Mouse (Mus musculus) c-Kit-positive CD71-positive TER-119-negative erythroid progenitor cells, embryonic 14.5 days (primary cell): ENCODE measurements around the gene Mia2.

ENCODE experiments used
- DNase-seq: peaks from one replicate; pipeline ENCODE4 v3.0.0-alpha.2; 2013; ENCODE audit warnings: low read depth

Mia2 gene

DNA sequence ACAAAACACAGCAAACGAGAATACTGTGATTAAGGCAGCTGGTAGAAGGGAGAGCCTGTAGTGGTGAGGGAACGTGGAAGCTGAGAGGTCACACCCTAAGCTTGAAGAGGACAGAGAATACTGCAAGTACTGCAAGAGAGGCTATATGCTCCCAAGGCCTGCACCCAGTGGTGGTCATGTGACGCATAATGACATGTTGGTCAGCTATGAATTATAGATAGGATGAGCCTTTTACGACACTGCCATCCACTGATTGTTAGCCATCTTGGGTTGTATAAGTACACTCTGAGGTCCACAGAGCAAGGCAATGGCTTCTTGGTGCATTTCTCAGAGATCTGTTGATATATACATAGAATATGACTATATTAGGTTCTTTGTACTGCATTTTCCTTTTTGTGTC is 71.0 kb downstream of the Mia2 start:
- no peak for DNase-seq

DNA sequence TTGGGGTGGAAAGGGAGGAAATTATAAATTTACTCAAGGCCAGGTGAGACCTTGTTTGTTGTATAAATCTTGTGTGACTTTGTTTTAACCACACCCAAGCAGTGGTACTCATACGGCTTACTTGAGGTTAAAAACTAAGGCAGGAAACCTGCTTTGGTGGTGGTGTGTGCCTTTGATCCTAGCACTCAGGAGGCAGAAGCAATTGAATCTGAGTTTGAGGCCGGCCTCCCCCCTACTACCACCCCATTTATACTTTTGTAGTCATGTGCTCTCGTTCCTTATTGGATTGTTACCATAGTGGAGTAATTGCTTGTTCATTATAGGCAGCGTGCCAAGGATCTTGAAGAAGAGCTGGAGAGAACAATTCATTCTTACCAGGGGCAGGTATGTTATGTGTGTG is 74.3 kb downstream of the Mia2 start:
- DNase-seq: no peak

DNA sequence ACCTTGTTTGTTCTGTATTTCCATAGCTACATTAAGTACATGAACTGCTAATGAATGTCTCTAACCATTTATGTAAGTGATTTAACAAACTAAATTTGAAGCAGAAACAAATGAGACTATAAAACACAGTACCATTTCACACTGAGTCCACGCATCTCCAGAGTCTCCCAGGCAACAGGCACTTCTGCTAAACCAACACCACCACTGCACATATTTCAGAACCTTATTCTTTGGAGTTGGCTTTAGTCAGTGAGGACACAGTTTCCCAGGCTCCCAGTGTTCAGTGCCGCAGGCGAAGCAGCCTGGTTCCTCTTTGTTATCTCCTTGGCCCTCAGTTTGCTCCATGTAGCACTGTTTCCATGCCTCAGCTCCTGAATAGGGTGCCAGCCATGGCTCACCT is 82.2 kb downstream of the Mia2 start:
- no peak for DNase-seq

DNA sequence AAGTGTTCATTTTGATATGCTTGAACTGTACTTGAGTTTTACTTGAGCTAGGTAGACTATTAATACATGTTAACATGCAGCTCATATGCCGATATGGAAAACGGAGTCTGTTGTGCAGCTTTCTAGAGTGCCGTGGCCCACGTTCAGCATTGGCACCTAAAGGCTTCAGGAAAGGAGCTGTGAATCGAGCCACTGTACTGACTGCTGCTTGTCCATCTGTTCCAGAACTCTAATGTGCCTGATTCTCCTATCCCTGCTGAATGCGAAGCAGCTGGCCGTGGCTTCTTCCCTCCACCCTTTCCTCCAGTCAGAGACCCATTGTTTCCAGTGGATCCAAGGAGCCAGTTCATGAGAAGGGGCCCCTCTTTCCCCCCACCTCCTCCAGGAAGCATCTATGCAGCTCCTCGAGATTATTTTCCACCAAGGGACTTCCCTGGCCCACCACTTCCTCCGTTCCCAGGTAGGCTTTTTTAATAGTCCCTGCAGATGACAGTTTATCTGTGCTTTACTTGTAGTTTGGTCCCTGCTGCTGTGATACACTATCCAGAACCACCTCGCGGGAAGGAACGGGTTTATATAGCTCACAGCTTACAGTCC is 92.6 kb downstream of the Mia2 start:
- no peak for DNase-seq

DNA sequence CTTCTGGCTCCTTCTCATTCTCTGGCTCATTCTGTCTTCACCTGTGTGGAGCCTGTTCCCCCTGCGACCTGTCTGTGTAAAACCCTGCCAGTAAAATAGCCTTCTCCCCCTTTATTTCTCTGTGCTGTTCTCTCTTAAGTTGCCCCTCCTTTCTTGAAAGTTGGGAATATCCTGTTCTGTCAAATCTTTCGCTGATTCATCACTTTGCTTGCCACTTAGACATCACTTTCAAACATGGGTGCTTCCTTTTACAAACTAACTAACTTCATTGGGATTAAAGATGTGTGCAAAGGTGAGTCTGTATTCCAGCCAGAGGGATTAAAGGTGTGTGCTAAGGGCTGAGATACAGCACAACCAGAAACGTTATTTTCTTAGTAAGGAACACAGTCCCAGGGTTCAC is 98.0 kb downstream of the Mia2 start:
- no peak for DNase-seq

DNA sequence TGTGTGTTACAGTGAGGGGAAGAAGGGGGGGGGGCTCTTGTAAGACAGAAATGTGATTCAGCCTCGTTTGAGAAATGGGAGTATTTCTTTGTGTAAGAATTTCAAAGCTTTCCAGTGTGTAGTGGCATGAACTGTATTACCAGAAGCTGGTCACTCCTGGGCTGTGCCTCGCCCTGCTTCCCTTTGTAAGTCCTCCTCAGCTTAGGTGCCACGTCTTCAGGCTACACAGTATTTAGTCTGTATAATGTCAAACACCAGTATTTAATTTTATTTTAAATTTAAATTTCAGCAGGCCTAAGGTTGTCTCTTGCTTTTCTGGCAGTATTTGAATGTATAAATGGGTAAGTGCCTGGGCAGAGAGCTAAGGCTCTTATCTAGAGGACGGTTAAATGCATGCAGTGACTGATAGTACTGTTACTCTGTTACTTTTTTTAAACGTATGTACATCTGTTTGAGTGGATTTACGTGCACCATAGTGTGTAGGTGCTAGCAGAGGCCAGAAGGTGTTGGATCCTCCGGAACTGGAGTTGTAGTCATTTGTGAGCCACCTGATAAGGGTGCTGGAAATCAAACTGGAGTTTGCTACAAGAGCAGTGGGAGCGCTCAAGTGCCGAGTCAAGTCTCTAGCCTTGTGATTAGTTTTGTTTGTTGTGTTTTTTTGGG is 98.9 kb downstream of the Mia2 start:
- peak; percentile 49 for DNase-seq

DNA sequence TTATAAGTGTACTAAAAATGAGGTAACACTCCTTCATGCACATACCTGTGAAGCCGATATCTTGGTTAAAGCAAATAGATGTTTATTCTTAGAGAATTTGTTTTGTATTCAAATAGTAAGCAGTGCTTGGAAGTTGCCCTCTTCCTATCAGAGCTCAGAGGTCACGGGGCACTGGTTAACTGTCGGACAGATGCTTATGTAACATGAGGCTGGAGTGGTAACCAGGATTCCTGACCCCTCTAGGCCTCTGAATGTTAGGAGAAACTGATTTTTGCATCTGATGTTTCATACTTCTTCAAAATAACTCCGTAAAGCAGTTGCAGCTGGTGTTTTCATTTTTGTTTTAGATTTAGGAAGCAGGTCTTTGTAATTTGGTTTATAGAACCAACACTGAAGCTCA is 99.5 kb downstream of the Mia2 start:
- no peak for DNase-seq

DNA sequence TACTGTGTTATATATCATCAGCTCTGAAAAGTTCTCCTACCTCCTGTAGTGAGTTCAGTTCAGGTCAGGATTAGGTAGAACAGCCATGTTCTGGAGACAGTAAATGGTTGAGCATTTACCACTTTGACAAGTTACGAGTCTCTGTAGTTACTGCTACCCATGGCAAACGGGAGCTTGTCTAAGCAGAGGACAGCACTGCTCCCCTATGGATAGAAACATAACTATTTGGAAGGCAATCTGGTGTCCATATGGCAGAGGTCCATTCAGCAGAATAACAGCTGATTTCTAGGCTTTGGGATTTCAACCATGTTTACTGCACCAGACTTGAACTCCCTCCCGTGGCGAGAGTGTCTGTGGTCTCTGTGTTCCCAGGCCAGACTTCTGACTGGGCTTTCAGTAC is 100.3 kb downstream of the Mia2 start:
- no peak for DNase-seq

DNA sequence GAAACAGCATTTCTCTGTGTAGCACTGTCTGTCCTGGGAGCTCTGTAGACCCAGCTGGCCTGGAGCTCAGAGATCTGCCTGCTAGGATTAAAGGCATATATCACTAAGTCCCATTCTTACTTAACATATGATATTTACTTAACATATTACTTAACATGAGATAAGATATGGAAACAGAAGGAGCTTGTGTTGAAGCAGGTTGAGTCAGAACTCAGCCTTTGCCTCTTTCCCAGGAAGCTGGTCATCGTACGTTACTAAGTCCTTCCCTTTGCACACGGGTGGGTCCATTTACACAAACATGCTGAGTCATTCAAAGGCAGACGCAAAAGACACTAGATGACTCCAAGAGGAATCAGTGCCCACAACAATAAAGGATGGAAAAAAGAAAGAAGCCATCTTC is 103.2 kb downstream of the Mia2 start:
- DNase-seq: no peak

DNA sequence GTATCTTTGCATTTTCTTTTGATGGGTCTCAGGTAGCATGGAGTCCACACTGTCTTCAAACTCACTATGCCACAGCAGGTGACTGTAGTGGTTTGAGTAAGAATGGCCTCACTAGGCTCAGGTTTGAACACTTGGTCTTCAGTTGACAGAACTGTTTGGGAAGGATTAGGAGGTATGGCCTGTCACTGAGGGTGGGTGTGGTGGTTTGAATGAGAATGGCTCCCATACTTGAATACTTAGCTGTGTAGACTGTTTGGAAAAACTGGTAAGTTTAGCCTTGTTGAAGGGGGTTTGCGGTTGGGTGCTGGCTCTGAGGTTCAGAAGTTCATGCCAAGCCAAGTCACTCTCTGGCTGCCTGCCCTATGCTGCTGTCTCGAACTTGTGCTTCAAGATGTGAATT is 103.8 kb downstream of the Mia2 start:
- no peak for DNase-seq

DNA sequence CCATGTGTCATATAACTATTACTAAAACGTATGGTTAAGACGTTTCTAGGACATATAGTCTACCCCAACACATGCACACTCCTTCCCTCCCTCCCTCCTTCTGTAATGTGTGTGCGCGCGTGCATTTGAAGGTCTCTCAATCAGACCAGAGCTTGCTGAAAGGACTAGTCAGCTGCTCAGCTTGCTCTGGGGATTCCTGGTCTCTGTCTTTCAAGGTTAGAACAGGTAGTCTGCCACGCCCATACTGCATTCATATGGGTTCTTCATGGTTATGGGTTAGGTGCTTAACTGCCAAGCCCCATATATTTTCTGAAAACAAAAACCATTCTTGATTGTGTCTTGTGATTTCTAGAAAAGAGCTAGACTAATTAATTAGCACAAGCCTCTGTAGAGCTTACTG is 110.0 kb downstream of the Mia2 start:
- DNase-seq: no peak

DNA sequence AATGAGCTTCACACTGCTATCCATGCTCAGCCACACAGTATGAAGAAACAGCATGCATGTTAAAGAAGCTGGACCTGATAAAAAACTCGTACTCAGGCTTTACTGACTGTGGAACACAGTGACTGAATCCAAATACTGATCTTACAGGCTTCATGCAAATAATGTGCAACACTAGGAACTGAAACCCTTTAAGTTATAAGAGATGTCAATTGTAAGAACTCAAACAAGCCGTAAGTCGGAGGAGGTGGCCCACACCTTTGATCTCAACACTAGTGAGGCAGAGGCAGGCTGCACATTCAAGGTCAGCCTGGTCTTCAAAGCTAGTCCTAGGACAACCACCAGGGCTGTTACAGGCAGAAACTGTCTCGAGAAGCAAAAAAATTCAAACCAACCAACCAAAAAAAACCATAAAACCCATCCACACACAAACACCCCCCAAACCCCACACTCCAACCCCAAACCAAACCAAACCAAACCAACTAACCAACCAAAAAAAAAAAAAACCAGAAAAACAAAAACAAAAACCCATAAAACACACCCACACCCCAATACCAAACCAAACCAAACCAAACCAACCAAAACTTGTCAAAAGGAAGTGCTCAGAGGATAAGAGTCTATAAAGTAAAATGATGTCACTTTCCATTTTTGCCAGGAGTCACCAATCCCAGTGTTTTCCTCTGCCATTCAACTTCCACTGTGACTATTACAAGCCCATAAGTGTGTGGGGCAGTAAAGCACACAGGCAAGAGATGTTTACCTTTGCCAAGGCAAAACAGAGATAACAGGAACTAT is 110.8 kb downstream of the Mia2 start:
- DNase-seq: no peak

DNA sequence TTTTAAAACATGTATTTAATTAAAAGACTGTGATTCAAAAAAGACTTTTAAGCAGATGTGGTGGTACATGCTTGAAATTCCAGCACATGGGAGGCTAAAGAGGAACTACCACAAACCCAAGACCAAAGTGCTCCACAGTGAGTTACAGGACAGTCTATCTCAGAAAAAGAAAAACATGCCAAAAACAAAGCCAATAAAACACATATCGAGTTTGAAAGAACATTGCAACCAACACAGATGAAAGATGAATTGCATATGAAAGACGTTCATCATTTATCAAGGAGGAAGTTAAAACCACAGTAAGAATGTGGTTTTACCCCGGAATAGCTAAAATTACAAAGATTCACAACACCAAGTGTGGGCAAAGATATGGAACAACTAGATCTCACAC is 111.4 kb downstream of the Mia2 start:
- no peak for DNase-seq

DNA sequence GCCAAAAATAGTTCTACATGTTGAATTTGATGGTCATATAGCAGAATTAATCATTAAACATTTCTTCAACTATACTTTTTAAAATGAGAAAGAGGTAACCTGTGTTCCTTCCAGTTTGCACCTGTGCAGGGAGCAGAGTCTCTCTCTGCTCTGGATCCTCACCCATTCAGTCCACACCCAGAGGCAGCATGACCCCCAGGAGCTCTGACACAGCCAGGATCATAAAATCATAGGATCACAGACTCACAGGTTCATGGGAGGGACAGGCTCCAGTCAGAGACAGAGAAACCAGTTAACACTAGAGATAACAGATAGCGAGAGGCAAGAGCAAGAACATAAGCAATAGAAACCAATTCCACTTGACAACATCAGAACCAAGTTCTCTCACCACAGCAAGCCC is 112.2 kb downstream of the Mia2 start:
- DNase-seq: no peak

DNA sequence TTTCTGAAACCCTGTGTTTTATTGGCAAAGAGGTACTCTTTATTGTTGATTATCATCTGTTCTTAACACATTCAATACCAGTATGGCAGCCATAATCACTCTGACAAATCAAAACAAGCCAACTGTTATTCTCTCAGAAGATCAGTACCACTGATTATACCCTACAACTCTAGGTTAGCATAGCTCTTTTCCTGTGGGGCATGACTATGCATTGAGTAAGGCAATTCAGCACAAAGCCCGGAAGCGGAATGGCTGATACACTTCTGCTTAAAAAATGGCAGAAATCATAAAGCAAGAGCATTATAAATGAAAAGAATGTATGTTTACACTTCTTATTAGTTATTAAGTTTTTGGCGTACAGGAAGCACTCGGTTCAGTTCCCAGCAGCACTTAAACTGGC is 120.6 kb downstream of the Mia2 start:
- DNase-seq: no peak

DNA sequence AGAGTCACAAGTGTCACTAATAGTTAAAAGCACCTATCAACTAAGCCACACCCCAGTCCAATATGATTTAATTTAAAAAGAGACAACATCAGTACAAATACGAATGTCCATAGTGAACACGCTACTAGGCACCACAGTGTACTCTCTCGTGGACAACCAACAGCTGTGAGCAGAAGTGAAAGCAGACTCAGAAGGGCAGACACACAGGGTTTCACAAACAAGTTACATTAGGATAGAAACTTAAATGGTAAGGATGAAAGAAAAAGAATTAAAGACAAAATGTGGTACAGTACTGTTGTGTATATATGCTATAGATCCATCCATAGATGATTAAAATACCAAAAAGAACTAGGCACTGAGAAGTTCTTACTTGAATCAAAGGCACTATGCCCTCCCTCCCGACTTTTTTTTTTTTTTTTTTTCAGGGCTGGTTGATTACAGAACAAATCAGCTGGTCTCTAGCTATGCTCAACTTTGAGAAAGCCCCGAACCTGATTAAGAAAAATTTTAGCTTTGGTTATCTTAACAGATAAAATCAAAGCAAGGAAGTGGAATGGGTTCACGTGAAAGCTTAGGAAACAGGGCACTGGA is 121.2 kb downstream of the Mia2 start:
- no peak for DNase-seq

DNA sequence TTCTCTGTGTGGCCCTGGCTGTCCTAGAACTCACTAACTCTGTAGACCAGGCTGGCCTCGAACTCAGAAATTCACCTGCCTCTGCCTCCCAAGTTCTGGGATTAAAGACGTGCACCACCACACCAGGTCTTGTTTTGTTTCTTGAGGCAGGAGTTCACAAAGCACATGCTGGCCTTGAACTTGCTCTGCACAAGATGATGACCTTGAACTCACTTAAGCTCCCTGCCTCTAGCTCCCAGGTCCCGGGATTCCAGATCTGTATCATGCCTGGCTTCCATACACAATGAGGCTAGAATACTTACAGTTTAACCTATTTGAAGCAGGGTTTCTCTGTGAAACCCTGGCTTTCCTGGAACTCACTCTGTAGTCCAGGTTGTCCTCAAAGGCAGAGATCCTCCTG is 121.7 kb downstream of the Mia2 start:
- DNase-seq: no peak

DNA sequence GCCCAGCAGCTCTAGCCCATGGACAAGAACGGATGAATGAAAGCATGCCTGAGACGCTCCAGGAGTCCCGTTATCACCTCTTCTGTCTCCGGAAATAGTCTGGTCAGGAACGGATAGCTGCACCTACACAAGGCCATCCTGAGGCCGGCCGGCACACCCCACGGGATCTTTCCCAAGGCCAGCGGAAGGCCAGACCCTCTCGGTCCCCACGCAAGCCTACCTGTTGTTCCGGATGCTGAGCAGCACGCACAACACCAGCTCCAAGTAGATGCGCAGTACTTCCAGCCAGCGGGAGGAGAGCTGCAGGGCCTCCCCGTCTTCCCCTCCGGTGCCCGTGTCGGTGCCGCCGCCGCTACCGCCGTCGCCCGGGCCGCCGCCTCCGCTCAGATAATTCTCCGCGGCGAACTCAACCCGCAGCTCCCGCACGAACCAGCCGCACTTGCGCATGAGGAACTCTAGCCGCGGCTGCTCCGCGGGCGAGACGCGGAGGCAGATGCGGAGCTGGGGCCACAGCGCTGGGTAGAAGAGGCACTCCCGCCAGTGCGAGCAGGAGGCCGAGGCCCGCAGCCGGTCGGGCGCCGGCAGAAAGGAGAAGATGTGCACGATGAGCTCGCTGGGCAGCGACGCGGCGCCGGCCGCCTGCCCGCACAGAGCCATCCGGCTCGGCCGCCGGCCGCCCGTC is 123.2 kb downstream of the Mia2 start:
- DNase-seq: no peak

DNA sequence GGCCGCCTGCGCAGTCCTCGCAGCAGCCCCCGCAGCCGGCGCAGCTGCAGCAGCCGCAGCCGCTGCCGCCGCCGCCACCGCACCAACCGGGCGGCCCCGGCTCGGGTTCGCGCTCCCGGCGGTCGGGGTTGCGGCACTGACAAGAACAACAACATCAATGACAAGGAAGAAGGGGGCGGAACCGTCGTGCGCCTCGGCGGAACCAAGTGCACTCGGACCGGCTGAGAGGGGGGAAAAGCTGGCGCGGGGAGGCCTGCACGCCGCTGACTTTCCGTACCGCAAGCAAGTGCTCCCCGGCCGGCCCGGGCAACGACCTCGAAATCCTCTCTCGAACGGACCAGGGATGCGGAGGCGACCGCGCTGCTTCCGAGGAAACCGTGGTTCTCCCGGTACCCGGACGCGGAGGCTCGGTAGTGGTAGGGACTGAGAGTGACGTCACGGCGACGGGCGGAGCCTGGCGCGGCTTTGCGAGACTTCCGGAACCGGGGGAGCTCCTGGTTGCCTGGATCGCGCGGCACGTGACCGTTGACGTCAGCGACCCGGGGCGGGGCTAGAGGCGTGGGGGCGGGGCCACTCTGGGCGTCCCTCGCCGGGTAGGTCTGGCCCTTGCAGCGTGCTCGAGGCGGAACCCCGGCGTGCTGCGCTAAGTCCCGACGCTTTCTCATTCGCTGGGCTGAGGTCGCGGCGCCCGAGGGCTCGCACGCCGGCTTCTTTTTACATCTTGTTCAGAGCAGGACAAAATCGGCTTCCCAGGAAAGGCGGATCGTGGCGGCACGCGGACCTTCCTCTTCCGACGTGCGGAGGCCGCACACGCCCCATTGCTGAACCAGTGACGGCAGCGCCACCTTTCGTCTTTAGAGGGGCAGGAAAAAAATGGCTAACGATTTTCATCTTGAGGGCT is 124.0 kb downstream of the Mia2 start, which contains the start of gene Fbxo33:
Fbxo33 (minus strand) TSS at position 401 of the 901 bp plus-strand sequence.
- DNase-seq: peak; percentile 88

DNA sequence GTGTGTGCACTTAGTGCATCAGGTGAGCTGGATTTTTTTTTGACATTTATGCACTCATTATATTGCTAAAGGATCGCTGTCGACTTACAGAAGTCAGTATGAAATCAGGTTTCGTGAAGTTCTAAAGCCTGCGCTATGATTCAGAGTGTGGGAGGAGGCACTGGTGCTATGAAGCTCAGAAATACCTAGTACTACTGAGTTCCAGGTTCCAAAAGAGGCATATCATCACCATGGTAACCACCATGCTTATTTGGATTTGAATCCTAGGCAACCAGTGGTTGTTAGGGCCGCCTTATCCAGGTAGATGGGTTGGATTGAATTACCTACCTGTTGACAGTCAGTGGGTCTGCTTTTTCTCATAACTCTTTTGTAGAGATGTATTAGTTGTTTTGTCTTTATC is 132.8 kb downstream of the Mia2 start:
- DNase-seq: no peak

DNA sequence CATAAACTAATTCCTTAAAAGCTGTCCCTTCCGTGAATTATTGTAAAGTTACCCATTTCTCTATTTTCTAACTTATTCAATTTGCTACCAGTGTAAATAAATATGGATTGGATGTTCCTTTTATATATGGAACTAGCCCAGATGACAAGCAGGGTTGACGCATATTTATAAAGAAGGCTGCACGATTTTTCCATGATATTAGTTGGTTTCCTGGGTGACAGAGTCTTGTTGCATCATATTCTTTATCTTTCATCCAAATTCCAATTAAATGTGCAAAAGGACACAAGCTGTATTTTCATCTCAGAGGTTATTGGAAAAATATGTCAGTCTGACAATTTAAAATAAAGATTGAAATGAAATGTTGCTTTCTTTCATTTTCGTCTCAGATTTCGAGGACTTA is 142.8 kb downstream of the Mia2 start:
- no peak for DNase-seq
